Mouse (Mus musculus) kidney, postnatal 0 days (tissue): ENCODE data around the gene Rab9b. TPM values are rescaled to one million over a fixed set of nuclear protein-coding genes. Genes with fewer than 3 reads are reported as not detected.
A peak's percentile ranks its signal among the peaks of the same experiment; 100 is the strongest.

Experiments used
- ATAC-seq: fragments of 200-750 bp; cut with Nextera tagmentation; replicated peaks from 2 replicates; pipeline ENCODE4 v1.8.0; 2017; ENCODE audit warnings: low read depth, moderate number of reproducible peaks, moderate TSS enrichment, moderate library complexity; ENCODE audit not compliant: low FRiP score
- DNase-seq: peaks from one replicate; pipeline ENCODE4 v3.0.0-alpha.2; 2016; ENCODE audit warnings: low spot score
- H3K27ac ChIP-seq: fragments of 300-500 bp; sonication (generic); 2 replicates; pipeline ENCODE4 v1.5.1; 2014; ENCODE audit warnings: mild to moderate bottlenecking
- H3K27me3 ChIP-seq: fragments of 300-500 bp; sonication (generic); 2 replicates; pipeline ENCODE4 v1.6.1; 2014; ENCODE audit warnings: low read length, mixed read lengths; ENCODE audit not compliant: insufficient read depth
- H3K36me3 ChIP-seq: fragments of 300-500 bp; sonication (generic); 2 replicates; pipeline ENCODE4 v1.6.1; 2014; ENCODE audit warnings: low read length, mixed read lengths; ENCODE audit not compliant: insufficient read depth
- H3K4me1 ChIP-seq: fragments of 300-500 bp; sonication (generic); replicated peaks from 2 replicates; pipeline ENCODE4 v1.6.1; 2014; ENCODE audit warnings: antibody characterized with exemption, low read length, mixed read lengths; ENCODE audit not compliant: insufficient read depth
- H3K4me2 ChIP-seq: fragments of 300-500 bp; sonication (generic); 2 replicates; pipeline ENCODE4 v1.6.1; 2014; ENCODE audit warnings: mild to moderate bottlenecking, low read length, moderate library complexity, mixed read lengths
- H3K4me3 ChIP-seq: fragments of 300-500 bp; sonication (generic); replicated peaks from 2 replicates; pipeline ENCODE4 v1.5.1; 2014; ENCODE audit warnings: low read depth, low read length
- H3K9ac ChIP-seq: fragments of 300-500 bp; sonication (generic); 2 replicates; pipeline ENCODE4 v1.6.1; 2014; ENCODE audit warnings: low read depth, low read length
- H3K9me3 ChIP-seq: fragments of 300-500 bp; sonication (generic); replicated peaks from 2 replicates; pipeline ENCODE4 v1.6.1; 2016; ENCODE audit warnings: low read length, inconsistent platforms, mixed read lengths
- CTCF ChIP-seq: IDR thresholded peaks from 2 replicates; pipeline ENCODE4 v1.5.1; 2016; ENCODE audit warnings: antibody characterized with exemption, low read depth, mild to moderate bottlenecking, moderate library complexity
- WGBS: fragments of 180-500 bp; shearing (Covaris S2); extraction: QIAGEN DNeasy Blood & Tissue Kit; methylation state at CpG from one replicate; pipeline ENCODE4 v1.1.7; 2014; 5-methylcytosine and 5-hydroxymethylcytosine counted together
- polyA plus RNA-seq: library from polyadenylated mRNA; unstranded; fragments of >200 nt; fragmentation: Nextera tagmentation; extraction: Ambion mirVana; gene quantifications from 2 replicates; pipeline ENCODE4 v1.2.1, GENCODE M21; 2015

Rab9b gene
- polyA plus RNA-seq, 1 experiment from 2014 or later = 0.04 TPM

- H3K36me3 ChIP-seq = no peaks in the 10 kb centered on the region
- H3K9ac ChIP-seq = no peak within 1 kb of the TSS
- DNase-seq (no peak), ATAC-seq (no peak)
- H3K4me3 ChIP-seq = no peak within 1 kb of the TSS
- 8% methylated on average over 1 of the region's 1 CpGs for WGBS
- H3K4me2 ChIP-seq = no peak within 1 kb of the TSS
- H3K4me1 ChIP-seq = no peaks in the 10 kb centered on the region
- no peak within 1 kb of the TSS for H3K27ac ChIP-seq
- no peak for TF ChIP-seq CTCF
- H3K27me3 ChIP-seq = no peaks in the 10 kb centered on the region
- no peaks in the 10 kb centered on the region for H3K9me3 ChIP-seq
Measured at GRCm38 (mm10) chrX:136822371-136822770, 46.2 kb downstream of the Rab9b start, which contains the start of gene Plp1. Gene Plp1 (plus strand): TSS chrX:136822671.

- Histone ChIP-seq H3K4me1 (no peaks in the 10 kb centered on the region), H3K9me3 (no peaks in the 10 kb centered on the region), H3K4me2 (no peak overlapping the region), H3K4me3 (no peak overlapping the region), H3K9ac (no peak overlapping the region), H3K36me3 (no peaks in the 10 kb centered on the region), H3K27me3 (no peaks in the 10 kb centered on the region), H3K27ac (no peak overlapping the region)
- ATAC-seq = 0 out of 2 replicates have a peak, but pooled peaks have one; percentile 49
- peak; percentile 73 for DNase-seq
- TF ChIP-seq CTCF = peak; percentile 85
- WGBS = 15% methylated on average over 1 of the region's 1 CpGs
Measured at GRCm38 (mm10) chrX:136820250-136820649, 48.3 kb downstream of the Rab9b start.

GRCm38 (mm10) chrX:136819752-136820151 is 48.8 kb downstream of the Rab9b start:
- WGBS = 83% methylated on average over 6 of the region's 6 CpGs
- H3K9me3 ChIP-seq = no peaks in the 10 kb centered on the region
- DNase-seq = no peak
- H3K9ac ChIP-seq = no peak overlapping the region
- ATAC-seq = no peak
- no peak overlapping the region for H3K27ac ChIP-seq
- H3K4me1 ChIP-seq = no peaks in the 10 kb centered on the region
- no peaks in the 10 kb centered on the region for H3K36me3 ChIP-seq
- H3K4me3 ChIP-seq = no peak overlapping the region
- no peaks in the 10 kb centered on the region for H3K27me3 ChIP-seq
- H3K4me2 ChIP-seq = no peak overlapping the region
- TF ChIP-seq CTCF = no peak

Other genes starting within 250 kb of the Rab9b start
- gene Tceal1, start 160.8 kb downstream of the Rab9b start, polyA plus RNA-seq = 13.4 and 17.1 TPM in 2 replicates
- 478 and 504 TPM in 2 replicates for gene Morf4l2, start 125.1 kb downstream of the Rab9b start, polyA plus RNA-seq
- gene Glra4, start 88.6 kb downstream of the Rab9b start, polyA plus RNA-seq = not detected in 2 replicates
- 1.6 TPM in 2 replicates for gene Plp1, start 46.1 kb downstream of the Rab9b start, polyA plus RNA-seq
- not detected in 2 replicates for gene H2bfm, start 58.6 kb upstream of the Rab9b start, polyA plus RNA-seq
- 52.6 and 76.2 TPM in 2 replicates for gene Tmsb15b2, start 106.7 kb upstream of the Rab9b start, polyA plus RNA-seq
- 5.9 and 7.3 TPM in 2 replicates for gene Tmsb15l, start 108.1 kb upstream of the Rab9b start, polyA plus RNA-seq
- gene Tmsb15b1, start 108.1 kb upstream of the Rab9b start, polyA plus RNA-seq = 41.5 and 51.6 TPM in 2 replicates
- 20.5 and 22.0 TPM in 2 replicates for gene Zcchc18, start 124.4 kb upstream of the Rab9b start, polyA plus RNA-seq
- gene Slc25a53, start 169.5 kb upstream of the Rab9b start, polyA plus RNA-seq = 9.5 and 9.9 TPM in 2 replicates
- 8.4 and 9.1 TPM in 2 replicates for gene Fam199x, start 180.8 kb upstream of the Rab9b start, polyA plus RNA-seq